ENCODE assay signal across 14 mouse cellular contexts in genomic region chr16:21357433-21357832, GRCm38 (mm10).
DNase-seq lines count a peak whose midpoint lies in the region; ATAC-seq and TF ChIP-seq lines count a peak whose summit lies in the region.
"Had no signal": no experiment of that assay in that cellular context is flagged by ENCODE, and none has a peak within 500 bp of the region (broad histone marks: within the 10 kb centered on the region; RNA-seq: fewer than 3 reads in every experiment).

No protein-coding gene starts in this region.

- no peak overlapping the region for H3K9ac ChIP-seq in lung, embryonic 14.5 days
- H3K9ac ChIP-seq: hindbrain, embryonic 15.5 days; neural tube, embryonic 13.5 days had no signal

- no peaks in the 10 kb centered on the region for H3K9me3 ChIP-seq in lung, embryonic 14.5 days (ENCODE audit: low read depth, low read length)
- H3K9me3 ChIP-seq: forebrain, embryonic 10.5 days; hindbrain, embryonic 15.5 days; neural tube, embryonic 13.5 days had no signal

- peaks cover 10% of the 10 kb centered on the region; the same call in 1 of the 2 replicates for H3K4me1 ChIP-seq in lung, embryonic 14.5 days (ENCODE audit: insufficient read depth)
- H3K4me1 ChIP-seq: hindbrain, embryonic 15.5 days had no signal

- TF ChIP-seq CTCF in lung, embryonic 14.5 days (IDR thresholded peaks at IDR 0.05; ENCODE audit: low read depth), result no peak

- H3K4me2 ChIP-seq in lung, embryonic 14.5 days, result no peak overlapping the region
- H3K4me2 ChIP-seq: hindbrain, embryonic 15.5 days; neural tube, embryonic 13.5 days had no signal

- H3K36me3 ChIP-seq in lung, embryonic 14.5 days (ENCODE audit: insufficient read depth), result no peaks in the 10 kb centered on the region
- H3K36me3 ChIP-seq: forebrain, embryonic 10.5 days; hindbrain, embryonic 15.5 days; neural tube, embryonic 13.5 days had no signal

- 0 out of 2 replicates have a peak overlapping the region, but pooled peaks have one; percentile 4 for H3K27ac ChIP-seq in lung, embryonic 14.5 days (ENCODE audit: low read depth)
- H3K27ac ChIP-seq: forebrain, embryonic 10.5 days; hindbrain, embryonic 15.5 days; neural tube, embryonic 13.5 days had no signal

- H3K27me3 ChIP-seq in lung, embryonic 14.5 days (ENCODE audit: insufficient read depth, low read length), result no peaks in the 10 kb centered on the region
- H3K27me3 ChIP-seq: hindbrain, embryonic 15.5 days; neural tube, embryonic 13.5 days had no signal

- no peak for ATAC-seq in lung, embryonic 14.5 days (ENCODE audit: insufficient read depth)

- no peak overlapping the region for H3K4me3 ChIP-seq in lung, embryonic 14.5 days (ENCODE audit: low read depth, low read length)
- H3K4me3 ChIP-seq: forebrain, embryonic 10.5 days; hindbrain, embryonic 15.5 days; neural tube, embryonic 13.5 days had no signal

- DNase-seq in lung, embryonic 14.5 days, result no peak
- no peak for DNase-seq in lung, postnatal 36 days
- peak; percentile 76 for DNase-seq in c-Kit-positive CD71-positive TER-119-negative erythroid progenitor cells, embryonic 14.5 days (ENCODE audit: low read depth)
- DNase-seq in liver, result peak; percentile 82
- DNase-seq in spleen, postnatal 36 days (ENCODE audit: low spot score in 2 of 2), result peak; percentile 44 to 53
- no peak for DNase-seq in right cerebral cortex, postnatal 10 days (ENCODE audit: low spot score in 2 of 2)
- DNase-seq in lung, postnatal 25 days (ENCODE audit: low spot score), result no peak
- DNase-seq: cerebellum, adult 9-11 months; kidney, adult 2 months; lung, postnatal 4 days; thymus, adult 2 months had no signal

- 31% methylated on average over 5 of the region's 5 CpGs for WGBS in lung, embryonic 14.5 days

Comparison
In these comparisons a context has a peak if more than half of its experiments do, and no peak if none do; other contexts are left out.
1. DNase-seq: peak in c-Kit-positive CD71-positive TER-119-negative erythroid progenitor cells, embryonic 14.5 days (single experiment), liver (single experiment) and spleen, postnatal 36 days (2 of 2); none in lung, embryonic 14.5 days (single experiment), lung, postnatal 36 days (single experiment), right cerebral cortex, postnatal 10 days (0 of 2) and lung, postnatal 25 days (single experiment).